Mouse (Mus musculus) layer of hippocampus, adult 8-10 months (tissue): ENCODE measurements around the gene Dennd4a. TPM values are rescaled to one million over a fixed set of nuclear protein-coding genes. Genes with fewer than 3 reads are reported as not detected.
"Not testable (repeated sequence)": the region's sequence is repeated elsewhere in the genome, so short reads cannot be mapped to it uniquely, and the experiment has no call there.

Experiments
- DNase-seq, 2 experiments: peaks; one replicate each; pipeline ENCODE4 v3.0.0; 2022; ENCODE audit warnings: low spot score in 2 of 2
- total RNA-seq, 4 experiments: library from RNA; stranded (reverse); gene quantifications; 2 replicates each; pipeline ENCODE4 v1.2.4; 2022

Gene Dennd4a
- total RNA-seq, 4 experiments from 2014 or later: 43.4 to 53.1 (median 50.3) TPM

DNA sequence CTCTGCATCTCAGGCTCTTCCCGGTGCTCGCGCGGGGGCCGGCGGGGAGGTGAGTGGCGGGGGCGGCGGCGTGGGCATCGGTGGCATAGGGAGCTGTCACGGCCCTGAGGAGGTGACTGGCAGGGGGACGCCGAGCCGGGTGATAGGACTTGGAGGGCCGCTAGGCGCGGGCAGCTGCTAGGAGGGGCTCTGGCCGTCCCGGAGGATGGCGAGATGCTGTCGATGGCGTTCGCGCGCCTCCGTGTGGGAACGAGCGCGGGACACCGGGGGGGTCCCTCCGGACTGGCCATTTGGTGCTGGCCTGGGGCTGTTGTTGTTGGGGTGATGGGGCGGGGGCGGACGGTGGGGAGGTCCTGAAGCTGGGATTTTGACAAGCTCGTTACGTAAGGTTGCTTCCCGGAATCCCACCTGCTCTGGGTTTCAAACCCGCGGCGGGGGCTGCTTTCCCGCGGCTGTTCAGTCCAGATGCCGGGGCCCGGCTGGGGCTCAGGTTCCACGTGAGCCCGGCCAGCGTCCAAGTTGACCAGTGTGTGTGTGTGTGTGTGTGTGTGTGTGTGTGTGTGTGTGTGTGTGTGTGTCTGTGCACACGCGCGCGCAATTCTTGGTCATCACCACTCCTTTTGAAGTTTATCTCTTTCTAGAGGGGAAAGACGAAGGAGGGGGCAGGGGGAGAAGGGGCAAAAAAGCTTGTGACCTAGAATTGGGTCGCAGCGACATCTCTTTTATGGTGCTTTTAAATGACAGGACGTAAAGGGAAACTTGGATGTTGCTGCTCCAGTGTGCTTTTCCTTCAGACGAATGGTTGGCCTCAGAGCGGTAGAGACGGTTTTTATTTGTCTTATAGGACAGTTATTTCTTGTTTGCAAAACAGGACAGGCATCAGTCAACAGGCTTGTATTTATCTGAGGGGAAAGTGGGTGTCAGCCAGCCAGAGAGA lies 666 bp downstream of the Dennd4a start:
- peak; percentile 36 to 41 for DNase-seq

DNA sequence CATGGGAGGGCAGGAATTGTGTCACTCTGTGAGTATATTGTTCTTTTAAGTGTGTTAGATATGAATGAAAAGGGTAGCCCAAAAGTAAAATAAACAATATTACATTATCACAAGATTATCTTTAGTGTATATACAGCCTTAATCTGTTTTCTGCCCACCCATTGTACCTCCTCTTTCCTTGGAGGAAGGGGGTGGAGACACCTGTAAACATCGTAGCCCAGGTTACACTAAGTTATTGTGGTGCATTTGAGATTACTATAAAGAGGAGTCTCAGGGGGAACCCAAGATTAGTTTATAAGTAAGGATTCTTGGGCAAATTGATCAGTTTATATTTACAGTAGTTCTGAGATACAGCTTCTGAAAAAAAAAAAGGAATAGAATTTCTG lies 1.3 kb downstream of the Dennd4a start:
- no peak for DNase-seq

DNA sequence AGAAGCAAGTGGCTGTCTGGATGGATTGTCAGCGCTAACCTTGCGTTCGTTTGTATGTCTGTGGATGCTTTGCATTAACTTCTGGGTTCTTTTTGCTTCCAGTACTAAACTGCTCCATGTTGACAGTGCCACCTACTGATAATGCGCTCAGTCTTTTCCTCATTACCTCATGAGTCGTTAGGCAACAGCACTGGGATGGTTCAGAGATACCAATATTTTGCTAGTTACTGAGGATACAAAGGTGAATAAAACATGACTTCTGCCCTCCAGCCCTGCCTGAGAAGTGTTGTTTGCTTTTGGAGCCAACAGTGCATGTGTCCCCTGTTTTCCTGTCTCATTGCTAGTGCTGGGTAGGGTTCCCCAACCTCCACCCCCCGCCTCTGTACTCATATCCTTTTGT lies 3.1 kb downstream of the Dennd4a start:
- no peak for DNase-seq

DNA sequence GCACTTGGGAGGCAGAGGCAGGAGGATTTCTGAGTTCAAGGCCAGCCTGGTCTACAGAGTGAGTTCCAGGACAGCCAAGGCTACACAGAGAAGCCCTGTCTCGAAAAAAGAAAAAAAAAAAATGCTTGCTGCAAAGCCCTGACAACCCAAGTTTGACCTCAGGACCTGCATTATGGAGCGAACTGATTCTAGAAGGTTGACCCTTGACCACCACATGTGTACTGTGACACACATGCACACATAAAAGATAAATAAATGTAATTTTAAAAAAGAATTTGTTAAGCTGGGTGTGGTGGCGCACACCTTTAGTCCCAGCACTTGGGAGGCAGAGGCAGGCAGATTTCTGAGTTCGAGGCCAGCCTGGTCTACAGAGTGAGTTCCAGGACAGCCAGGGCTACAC lies 8.5 kb downstream of the Dennd4a start:
- not testable (repeated sequence) for DNase-seq

DNA sequence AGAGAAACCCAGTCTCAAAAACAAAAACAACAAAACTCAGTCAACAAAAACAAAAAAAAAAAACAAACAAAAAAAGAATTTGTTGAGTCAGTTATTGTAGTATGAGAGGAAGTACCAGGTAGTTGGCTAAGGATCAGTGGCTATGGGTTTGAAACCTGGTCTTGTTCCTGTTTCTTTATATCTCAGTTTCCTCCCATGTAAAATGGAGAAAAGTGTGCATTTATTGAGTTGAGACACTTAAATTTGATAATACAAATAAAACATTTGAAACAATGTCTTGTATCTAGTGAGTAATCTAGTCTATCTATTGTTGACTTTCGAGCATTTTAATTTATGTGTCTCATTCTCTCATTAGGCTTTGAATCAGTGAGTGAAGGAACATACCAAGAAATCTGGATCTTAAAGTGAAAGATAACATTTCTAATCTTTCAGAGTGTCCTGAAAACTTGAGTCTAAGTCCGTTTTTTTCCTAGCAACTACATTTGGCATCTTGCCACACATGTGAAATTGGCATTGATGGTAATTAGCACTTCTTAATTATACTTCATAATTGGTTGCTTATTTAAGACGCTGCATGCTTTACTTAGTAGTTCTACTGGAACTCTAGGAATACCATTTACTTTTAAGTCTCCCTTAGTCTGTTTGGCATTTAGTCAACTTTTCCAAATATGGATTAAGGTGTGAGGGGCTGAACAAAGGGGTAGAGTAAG lies 9.1 kb downstream of the Dennd4a start:
- no peak for DNase-seq

DNA sequence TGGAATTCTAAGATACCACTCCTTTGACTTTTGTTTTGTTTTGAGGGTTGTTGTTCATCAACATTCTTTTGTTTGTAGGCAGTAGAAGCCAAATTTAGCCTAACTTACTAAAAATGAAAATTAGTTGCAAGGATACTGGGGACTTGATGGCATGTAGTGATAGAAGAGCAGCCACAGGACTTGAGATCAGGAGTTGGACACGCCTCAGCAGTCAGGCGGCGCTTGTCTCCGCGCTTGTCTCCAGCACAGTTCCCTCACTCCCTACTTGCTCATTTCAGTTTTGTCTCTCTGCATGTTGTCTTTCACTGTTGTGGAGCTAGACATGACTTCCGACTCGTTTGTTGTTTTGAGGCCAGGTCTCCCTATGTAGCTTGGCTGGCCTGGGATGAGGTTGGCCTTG lies 11.1 kb downstream of the Dennd4a start:
- DNase-seq: no peak

DNA sequence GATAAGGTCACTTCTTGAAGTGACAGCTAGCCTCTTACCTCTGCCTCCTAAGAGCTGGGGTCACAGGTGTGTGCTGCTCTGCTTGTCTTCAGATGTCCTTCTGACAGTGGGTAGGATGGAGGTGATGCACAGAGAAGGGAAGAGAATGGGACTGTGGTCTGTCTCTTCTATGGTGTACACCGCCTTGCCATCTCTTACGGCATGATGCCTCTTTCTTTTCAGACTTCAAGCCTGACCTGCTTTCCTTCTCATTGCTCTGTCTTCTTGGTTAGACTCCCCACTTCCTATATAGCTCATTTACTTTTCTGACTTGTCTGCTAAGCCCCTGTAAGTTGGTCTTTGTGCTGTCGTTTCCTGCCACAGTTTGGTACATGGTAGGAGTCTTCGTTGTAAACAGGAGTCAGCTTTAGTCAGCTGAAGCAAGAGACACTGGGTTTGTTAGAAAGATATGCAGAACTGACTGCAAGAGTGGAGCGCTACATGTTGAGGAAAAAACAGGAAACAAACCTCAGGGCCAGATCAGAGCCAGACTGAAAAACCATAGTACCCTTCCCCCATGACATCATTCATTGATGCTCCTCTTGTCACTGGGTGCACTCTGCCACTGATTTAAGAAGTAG lies 13.4 kb downstream of the Dennd4a start:
- DNase-seq: no peak

DNA sequence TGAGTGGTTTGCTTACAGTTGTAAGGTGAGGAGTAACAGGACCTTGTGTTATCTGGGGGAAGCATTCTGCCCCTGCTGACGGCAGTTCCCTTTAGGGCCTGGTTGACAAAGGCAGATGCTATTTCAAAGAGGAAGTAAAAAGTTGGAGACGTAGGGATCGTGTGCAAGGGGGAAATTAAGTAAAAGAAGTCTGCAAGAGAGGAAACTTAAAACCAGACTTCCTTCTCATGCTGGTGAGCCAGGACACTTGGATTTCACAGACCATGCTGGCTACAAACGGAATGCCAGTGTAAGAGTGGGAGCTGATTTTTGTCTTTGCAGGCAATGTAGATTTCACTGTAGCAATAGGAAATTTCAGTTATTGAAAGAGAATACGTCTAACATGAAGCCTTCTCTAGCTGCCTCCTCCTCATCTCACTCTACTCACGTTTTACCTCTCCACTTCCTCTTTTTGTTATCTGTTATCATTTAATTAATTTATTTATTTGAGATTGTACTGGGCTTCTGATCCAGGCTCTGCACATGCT lies 19.0 kb downstream of the Dennd4a start:
- no peak for DNase-seq

DNA sequence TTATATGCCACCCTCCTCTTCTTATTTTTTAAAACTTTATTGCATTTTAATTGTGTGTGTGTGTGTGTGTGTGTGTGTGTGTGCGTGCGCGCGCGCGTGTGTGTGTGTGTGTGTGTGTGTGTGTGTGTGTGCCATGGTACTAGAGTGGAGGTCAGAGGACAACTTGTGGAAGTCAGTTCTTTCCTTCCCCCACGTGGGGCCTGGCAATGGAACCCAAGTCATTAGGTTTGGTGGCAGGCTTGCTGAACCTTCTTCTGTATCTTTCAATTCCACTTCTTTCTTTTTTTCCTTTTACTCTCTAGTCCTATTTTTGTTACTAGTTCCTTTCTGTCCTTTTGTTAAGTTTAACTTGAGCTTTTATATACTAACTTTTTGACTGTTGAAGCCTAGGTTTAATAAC lies 19.5 kb downstream of the Dennd4a start:
- DNase-seq: no peak

DNA sequence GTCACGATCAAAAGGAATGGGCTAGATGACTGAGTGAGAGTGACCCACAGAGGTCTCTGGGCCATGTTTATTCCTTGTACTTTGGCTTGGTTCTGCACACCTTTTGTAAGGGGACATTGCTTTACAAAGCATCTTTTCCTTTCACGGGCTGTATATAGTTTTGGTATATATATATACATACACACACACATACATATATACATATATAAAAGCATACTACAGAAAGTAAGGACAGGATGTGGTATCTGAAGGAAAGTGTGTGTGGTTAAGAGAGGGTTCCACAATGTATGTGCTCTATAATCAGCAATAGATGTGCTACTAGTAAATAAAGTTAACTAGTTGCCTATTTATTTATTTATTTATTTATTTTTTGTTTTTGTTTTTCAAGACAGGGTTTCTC lies 20.6 kb downstream of the Dennd4a start:
- DNase-seq: no peak

DNA sequence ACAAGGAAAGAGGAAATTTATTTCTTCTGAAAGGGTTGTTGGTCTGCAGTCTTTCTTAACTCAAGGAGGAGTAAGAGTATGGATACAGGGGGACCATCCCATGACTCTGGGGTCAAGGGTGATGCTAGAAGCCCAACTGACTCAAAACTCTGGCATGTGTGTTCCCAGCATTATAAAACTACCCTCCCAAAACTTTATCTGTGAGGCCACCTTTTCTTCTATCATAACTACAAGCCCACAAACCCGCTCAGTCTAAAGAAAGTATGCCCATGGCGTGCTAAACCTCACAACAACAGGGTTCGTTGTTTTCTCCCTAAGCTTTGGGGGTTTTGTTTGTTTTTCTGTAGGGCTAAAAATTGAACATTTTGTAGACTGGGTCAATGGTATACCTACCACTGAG lies 23.3 kb downstream of the Dennd4a start:
- DNase-seq: no peak

DNA sequence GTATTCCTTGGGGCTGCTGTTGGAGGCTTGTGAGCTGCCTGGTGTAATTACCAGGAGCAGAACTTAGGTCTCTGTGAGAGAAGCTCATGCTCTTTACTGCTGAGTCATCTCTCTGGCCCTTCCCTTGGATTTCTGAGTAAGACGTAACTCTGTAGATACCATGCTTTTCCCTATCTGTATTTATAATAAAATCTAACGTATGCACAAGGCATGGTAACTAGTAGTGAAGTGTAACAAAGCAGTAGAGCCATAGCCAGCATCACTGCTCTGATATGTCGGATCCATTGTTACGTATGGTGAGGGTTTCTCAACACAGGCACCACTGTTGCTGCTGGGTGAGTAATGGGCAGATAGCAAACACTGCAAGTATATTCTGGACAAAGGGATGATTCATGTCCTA lies 34.2 kb downstream of the Dennd4a start:
- no peak for DNase-seq

DNA sequence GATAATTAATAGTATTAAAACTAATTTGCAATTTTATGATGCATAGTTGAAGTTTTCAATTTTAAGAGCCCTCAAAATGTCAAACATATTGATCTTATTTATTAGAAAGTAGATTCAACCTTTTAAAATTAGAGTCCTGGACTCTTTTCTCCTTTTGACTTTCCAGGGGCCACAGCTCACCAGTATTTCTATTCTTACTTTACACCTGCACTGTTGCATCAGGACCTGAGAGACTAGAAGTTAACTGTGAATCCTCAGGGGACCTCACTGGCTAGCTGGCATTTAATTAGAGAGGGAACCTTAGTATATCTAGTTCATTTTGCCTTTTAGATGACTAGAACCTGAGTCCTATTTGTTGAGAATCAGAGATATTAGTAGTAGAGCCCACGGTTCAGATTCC lies 38.4 kb downstream of the Dennd4a start:
- DNase-seq: no peak

DNA sequence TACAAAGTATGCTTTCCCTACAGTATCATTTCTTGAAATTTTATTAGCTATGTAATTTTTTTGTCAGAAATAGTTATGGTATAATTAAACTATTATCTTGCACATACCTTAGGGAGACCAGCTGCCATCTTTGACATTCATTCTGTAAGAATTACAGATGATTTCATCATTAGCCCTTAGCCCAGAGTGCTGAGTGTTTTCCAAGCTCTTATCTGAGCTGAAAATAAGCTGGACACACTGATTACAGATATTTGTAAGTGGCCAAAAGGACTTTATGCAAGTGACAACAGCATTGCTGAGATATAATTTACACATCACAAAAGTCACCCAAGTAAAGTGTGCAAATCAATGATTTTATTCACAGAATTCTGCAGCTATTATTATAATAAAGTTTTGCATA lies 48.9 kb downstream of the Dennd4a start:
- DNase-seq: no peak

DNA sequence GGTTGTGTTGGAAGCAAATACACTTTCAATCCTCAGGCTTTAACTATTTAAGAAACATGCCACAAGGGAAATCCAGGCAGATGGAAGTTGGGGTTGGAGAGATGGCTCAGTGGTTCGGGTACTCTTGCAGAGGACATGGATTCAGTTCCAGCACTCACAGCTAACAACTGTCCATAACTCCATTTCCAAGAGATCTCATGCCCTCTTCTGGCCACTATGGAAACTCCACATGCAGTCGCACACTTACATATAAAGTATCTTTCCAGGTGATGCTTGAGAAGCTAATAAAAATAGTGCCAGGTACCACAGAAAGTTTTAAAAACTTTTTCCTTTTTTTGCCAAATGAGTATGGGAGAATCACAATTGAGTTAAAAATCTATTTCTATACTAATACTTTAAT lies 51.5 kb downstream of the Dennd4a start:
- DNase-seq: no peak

DNA sequence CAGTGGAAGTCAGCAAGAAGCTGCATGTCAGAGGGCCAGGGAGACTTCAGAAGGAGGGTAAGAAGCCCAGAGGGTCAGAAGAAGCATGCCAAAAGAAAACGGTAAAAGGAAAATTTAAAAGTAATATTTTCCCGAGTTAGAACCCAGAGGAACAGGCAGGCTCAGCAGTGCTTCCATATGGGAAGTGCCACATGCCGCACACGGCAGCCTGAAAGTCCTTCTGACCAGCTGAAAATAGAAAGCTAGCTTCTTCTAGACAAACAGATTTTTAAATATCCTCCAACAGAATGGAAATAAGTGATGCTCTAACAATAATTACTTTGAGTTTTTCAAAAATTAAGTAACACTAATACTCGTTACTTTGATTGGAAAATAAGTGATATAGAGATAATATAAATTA lies 74.9 kb downstream of the Dennd4a start:
- DNase-seq: no peak

DNA sequence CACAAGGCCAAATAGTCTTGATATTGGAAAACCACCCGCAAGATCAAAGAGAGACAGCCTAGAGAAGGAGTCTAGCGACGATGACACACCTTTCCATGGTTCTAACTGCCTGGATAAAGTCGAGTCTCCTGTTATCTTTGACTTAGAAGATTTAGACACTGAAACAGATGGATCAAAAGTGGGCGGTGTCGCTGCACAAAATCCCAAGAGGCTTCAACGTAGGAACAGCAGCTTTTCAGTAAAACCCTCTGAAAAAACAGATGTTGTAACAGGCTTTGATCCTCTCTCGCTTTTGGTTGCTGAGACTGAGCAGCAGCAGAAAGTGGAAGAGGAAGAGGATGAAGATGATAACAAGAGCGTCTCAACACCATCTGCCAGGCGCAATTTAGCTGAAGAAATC lies 85.5 kb downstream of the Dennd4a start:
- no peak for DNase-seq

DNA sequence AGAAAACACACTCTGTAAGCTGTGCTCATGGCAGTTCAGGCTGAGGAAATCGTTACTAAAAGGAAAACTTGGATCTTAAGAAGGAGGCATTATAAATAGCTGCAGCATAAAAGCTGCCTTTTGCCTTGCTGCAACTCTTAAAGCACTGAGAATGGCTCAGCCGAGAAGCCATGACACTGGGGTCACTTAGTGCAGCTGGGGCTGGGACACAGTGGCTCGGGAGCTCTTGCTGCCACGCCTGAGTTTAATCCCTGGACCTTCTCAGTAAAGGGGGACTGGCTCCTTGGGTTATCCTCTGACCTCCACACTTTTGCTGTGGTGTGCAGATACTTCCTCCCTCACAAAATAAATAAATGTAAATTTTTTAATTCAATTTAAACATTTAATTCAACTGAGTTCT lies 91.7 kb downstream of the Dennd4a start:
- DNase-seq: no peak

DNA sequence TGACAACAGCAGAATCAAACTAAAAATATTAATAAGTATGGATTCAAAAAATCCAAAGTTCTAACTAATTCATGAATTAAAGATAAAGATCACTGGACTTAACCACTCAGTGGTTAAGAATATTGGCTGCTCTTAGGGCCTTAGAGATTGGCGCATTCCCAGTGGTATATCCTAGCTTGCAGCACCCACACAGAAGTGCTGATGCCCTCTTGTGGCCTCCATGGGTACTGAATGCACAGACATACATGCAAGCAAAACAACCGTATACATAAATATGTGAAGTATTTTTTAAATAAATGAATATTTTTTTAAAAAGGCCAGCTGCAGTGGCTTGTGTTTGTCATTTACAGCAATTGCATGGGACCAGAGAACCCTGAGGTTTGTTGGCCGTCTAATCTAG lies 92.2 kb downstream of the Dennd4a start:
- peak; percentile 44 to 71 for DNase-seq

DNA sequence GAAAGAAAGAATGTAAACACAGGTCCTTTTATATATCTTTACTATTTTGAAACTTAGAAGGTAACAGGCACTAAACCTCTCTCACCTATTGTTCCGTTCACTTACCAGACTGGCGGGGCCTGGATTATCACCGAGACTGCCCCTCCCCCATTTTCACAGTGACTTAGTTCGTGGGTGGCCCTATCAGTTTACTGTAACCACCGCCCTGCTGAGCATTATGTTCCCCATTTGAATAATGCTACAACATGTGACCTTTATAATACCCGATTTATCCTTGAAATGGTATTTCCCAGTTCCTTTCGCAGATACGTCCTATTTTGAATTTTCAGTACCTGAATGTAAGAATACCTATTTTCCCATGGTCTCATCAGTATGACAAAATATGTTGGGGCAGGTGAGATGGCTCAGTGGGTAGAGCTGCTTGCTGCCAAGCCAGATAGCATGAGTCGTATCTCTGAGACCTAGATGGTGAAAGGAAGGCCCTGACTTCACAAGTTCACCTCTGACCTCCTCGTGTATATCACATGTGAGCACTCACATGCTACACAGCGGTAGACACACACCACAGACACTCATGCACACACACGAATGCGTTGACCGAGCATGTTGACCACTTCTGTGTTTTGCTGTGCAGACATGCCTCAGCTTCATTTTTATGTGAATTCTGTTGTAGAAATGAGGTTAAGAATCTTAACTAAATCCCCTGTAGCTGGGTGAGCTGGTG lies 93.9 kb downstream of the Dennd4a start:
- DNase-seq: no peak

DNA sequence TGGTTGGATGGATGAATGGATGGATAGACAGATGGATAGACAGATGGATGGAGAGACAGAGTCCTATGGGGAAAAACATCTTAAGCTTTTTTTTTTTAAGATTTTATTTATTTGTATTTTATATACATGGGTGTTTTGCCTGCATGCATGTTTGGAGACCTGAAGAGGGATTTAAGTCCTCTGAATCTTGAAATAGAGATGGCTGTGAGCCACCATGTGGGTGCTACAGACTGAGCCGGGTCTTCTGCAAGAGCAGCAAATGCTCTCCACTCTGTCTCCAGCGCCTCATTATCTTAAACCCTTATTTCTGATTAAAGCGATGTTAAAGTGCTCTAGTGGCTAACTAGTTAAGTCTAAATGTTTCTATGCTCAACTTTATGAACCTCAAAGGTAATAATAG lies 96.3 kb downstream of the Dennd4a start:
- DNase-seq: no peak
